Mouse (Mus musculus): ENCODE results near the gene Orc1. TPM values are rescaled to one million over a fixed set of nuclear protein-coding genes. Genes with fewer than 3 reads are reported as not detected.

Orc1 gene
- polyA plus RNA-seq, 1 experiment from 2014 or later = 18.4 TPM

- H3K9ac ChIP-seq (replicated peaks) = peak overlapping the region; percentile 88
- peak overlapping the region; percentile 80 for H3K4me2 ChIP-seq
- peak overlapping the region; percentile 93 for H3K27ac ChIP-seq
- H3K4me1 ChIP-seq (replicated peaks) = peaks cover 14% of the 10 kb centered on the region
- ATAC-seq (ENCODE audit: insufficient number of reproducible peaks, insufficient read depth, low FRiP score, low TSS enrichment, low read depth) = no peak
- H3K4me3 ChIP-seq (replicated peaks) = peak overlapping the region; percentile 81
- no peaks in the 10 kb centered on the region for H3K9me3 ChIP-seq
- peaks cover 35% of the 10 kb centered on the region for H3K36me3 ChIP-seq
- WGBS = 71% methylated on average over 4 of the region's 4 CpGs
- no peaks in the 10 kb centered on the region for H3K27me3 ChIP-seq
Measured at GRCm38 (mm10) chr4:108618586-108618985, 39.4 kb downstream of the Orc1 start.

DNA sequence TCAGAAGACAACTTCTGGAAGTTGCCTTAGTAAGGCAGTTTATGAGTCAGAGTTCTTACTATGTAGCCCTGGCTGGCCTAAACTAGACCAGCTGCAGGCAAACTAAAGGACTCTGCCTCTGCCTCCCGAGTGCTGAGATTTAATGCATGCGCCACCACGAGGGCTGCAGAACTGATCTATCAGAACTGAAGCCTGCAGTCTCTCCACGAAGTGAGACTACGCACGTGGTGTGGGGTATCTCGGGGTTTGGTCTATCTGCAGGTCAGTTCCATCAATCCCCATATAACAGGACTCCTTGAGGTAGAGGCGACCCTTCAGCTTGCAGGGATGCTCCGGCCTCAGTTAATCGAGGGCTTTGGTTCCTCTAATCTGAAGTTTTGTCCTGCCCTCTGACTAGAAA is 39.9 kb downstream of the Orc1 start:
- peak; percentile 56 for ATAC-seq (ENCODE audit: insufficient number of reproducible peaks, insufficient read depth, low FRiP score, low TSS enrichment, low read depth)
- Histone ChIP-seq H3K36me3 (peaks cover 37% of the 10 kb centered on the region), H3K9me3 (no peaks in the 10 kb centered on the region), H3K27me3 (no peaks in the 10 kb centered on the region), H3K4me3 (replicated peaks) (peak overlapping the region; percentile 81), H3K27ac (peak overlapping the region; percentile 93), H3K4me1 (replicated peaks) (peaks cover 14% of the 10 kb centered on the region), H3K4me2 (peak overlapping the region; percentile 80), H3K9ac (replicated peaks) (peak overlapping the region; percentile 88)
- WGBS = 1% methylated on average over 10 of the region's 10 CpGs

DNA sequence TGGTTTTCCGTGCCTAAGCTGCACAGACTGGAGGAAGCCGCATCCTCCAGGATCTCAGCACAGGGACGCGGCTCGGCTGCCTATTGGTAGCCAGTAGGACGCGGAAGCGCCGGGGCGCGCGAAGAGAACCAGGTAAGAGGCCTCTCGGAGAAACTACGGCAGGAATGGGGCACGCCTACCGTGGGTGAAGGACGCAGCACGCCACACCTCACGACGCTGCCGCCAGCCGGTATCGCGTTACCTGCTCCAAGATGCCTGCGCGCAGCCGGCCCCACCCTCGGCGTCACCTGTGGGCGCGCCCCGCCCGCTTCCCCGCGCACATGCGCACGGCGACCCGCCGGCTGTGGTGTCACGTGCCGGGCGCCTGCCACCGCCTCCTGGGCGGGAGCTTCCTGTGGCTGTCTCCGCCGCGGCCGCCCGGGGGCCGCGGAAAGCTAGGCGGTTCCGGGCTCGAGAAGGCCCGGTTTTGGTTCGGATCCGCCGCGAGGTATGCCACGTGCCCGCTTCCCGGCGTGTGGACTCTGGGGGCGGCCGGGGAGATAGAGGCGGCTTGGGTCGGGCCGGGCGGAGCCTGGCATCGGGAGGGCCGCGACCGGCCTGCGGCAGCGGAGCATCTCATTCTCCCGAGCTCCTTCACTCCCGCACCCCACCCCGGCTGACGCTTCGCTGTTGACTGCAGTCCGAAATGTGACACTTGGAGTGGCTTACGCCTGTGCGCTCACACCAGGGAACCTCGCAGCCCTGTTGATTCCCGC is 40.5 kb downstream of the Orc1 start, which contains the start of gene Cc2d1b:
TSS of gene Cc2d1b (plus strand) at position 354 of the 755 bp plus-strand sequence.
- peak within 1 kb of the TSS; percentile 81 for H3K4me3 ChIP-seq (replicated peaks)
- H3K4me2 ChIP-seq = peak within 1 kb of the TSS; percentile 80
- peak within 1 kb of the TSS; percentile 88 for H3K9ac ChIP-seq (replicated peaks)
- no peaks in the 10 kb centered on the region for H3K27me3 ChIP-seq
- peaks cover 14% of the 10 kb centered on the region for H3K4me1 ChIP-seq (replicated peaks)
- WGBS = under 1% methylated on average over 86 of the region's 86 CpGs
- H3K36me3 ChIP-seq = peaks cover 38% of the 10 kb centered on the region
- H3K27ac ChIP-seq = peak within 1 kb of the TSS; percentile 93
- no peaks in the 10 kb centered on the region for H3K9me3 ChIP-seq
- ATAC-seq (ENCODE audit: insufficient number of reproducible peaks, insufficient read depth, low FRiP score, low TSS enrichment, low read depth) = peak; percentile 92

GRCm38 (mm10) chr4:108620536-108620935 is 41.3 kb downstream of the Orc1 start:
- Histone ChIP-seq H3K27me3 (no peaks in the 10 kb centered on the region), H3K36me3 (peaks cover 39% of the 10 kb centered on the region), H3K9me3 (no peaks in the 10 kb centered on the region), H3K9ac (replicated peaks) (peak overlapping the region; percentile 88), H3K4me1 (replicated peaks) (peaks cover 14% of the 10 kb centered on the region), H3K27ac (peak overlapping the region; percentile 93), H3K4me3 (replicated peaks) (peak overlapping the region; percentile 81), H3K4me2 (peak overlapping the region; percentile 80)
- ATAC-seq (ENCODE audit: insufficient number of reproducible peaks, insufficient read depth, low FRiP score, low TSS enrichment, low read depth) = no peak
- WGBS = 23% methylated on average over 8 of the region's 8 CpGs

DNA sequence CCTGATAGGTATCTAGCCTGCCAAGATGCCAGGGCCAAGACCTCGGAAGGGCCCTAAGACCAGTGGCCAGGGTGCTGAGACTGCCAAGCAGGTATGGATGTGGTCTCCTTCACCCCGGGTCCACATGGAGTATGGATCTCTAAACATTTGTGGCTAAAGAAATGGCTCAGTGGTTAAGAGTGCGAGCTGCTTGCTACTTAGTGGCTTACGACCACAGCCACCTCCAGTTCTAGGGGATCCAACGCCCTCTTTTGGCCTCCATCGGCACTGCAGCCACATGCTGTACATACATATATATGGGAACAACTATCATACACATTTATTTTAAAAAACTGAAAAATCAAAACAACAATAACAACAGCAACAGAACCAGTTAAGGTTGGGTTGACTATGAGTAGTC is 42.3 kb downstream of the Orc1 start:
- Histone ChIP-seq H3K36me3 (peaks cover 39% of the 10 kb centered on the region), H3K4me2 (no peak overlapping the region), H3K4me3 (replicated peaks) (no peak overlapping the region), H3K9ac (replicated peaks) (no peak overlapping the region), H3K27ac (no peak overlapping the region), H3K4me1 (replicated peaks) (peaks cover 14% of the 10 kb centered on the region), H3K27me3 (no peaks in the 10 kb centered on the region), H3K9me3 (no peaks in the 10 kb centered on the region)
- ATAC-seq (ENCODE audit: insufficient number of reproducible peaks, insufficient read depth, low FRiP score, low TSS enrichment, low read depth) = no peak
- 92% methylated on average over 6 of the region's 6 CpGs for WGBS

- no peak for ATAC-seq (ENCODE audit: insufficient number of reproducible peaks, insufficient read depth, low FRiP score, low TSS enrichment, low read depth)
- no peaks in the 10 kb centered on the region for H3K27me3 ChIP-seq
- no peak overlapping the region for H3K9ac ChIP-seq (replicated peaks)
- no peak overlapping the region for H3K4me3 ChIP-seq (replicated peaks)
- H3K27ac ChIP-seq = no peak overlapping the region
- H3K4me2 ChIP-seq = no peak overlapping the region
- 93% methylated on average over 5 of the region's 5 CpGs for WGBS
- no peaks in the 10 kb centered on the region for H3K4me1 ChIP-seq (replicated peaks)
- H3K9me3 ChIP-seq = no peaks in the 10 kb centered on the region
- H3K36me3 ChIP-seq = peaks cover 87% of the 10 kb centered on the region
Measured at GRCm38 (mm10) chr4:108627066-108627465, 47.8 kb downstream of the Orc1 start.

- Histone ChIP-seq H3K9me3 (no peaks in the 10 kb centered on the region), H3K9ac (replicated peaks) (no peak overlapping the region), H3K27me3 (no peaks in the 10 kb centered on the region), H3K4me3 (replicated peaks) (no peak overlapping the region), H3K27ac (no peak overlapping the region), H3K4me1 (replicated peaks) (no peaks in the 10 kb centered on the region), H3K4me2 (no peak overlapping the region), H3K36me3 (peaks cover 97% of the 10 kb centered on the region)
- WGBS = 91% methylated on average over 7 of the region's 7 CpGs
- no peak for ATAC-seq (ENCODE audit: insufficient number of reproducible peaks, insufficient read depth, low FRiP score, low TSS enrichment, low read depth)
Measured at GRCm38 (mm10) chr4:108629363-108629880, 50.2 kb downstream of the Orc1 start.

GRCm38 (mm10) chr4:108630096-108630495 is 50.9 kb downstream of the Orc1 start:
- H3K36me3 ChIP-seq = peaks cover 97% of the 10 kb centered on the region
- no peaks in the 10 kb centered on the region for H3K9me3 ChIP-seq
- no peak overlapping the region for H3K27ac ChIP-seq
- ATAC-seq (ENCODE audit: insufficient number of reproducible peaks, insufficient read depth, low FRiP score, low TSS enrichment, low read depth) = no peak
- no peak overlapping the region for H3K9ac ChIP-seq (replicated peaks)
- WGBS = 95% methylated on average over 9 of the region's 9 CpGs
- H3K4me3 ChIP-seq (replicated peaks) = no peak overlapping the region
- no peaks in the 10 kb centered on the region for H3K4me1 ChIP-seq (replicated peaks)
- no peak overlapping the region for H3K4me2 ChIP-seq
- H3K27me3 ChIP-seq = no peaks in the 10 kb centered on the region

DNA sequence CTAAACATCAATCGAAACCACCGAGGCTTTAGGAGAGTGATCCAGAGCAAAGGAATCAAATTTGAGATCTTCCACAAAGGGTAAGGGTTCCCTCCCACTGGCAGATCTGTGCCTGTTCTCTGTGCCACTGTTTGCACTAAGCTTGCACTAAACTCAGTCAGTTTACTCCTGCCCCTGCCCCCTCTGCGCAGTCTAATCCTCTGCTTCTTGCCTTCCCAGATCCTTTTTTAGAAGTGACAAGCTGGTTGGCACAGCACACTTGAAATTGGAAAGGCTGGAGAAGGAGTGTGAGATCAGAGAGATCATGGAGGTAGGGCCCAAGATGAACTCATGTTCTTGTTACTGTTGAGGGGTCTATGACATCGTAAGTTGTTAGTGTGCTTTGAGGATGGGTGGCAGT is 52.4 kb downstream of the Orc1 start:
- Histone ChIP-seq H3K4me3 (replicated peaks) (no peak overlapping the region), H3K4me1 (replicated peaks) (no peaks in the 10 kb centered on the region), H3K36me3 (peaks cover 94% of the 10 kb centered on the region), H3K9me3 (no peaks in the 10 kb centered on the region), H3K27me3 (no peaks in the 10 kb centered on the region), H3K27ac (no peak overlapping the region), H3K9ac (replicated peaks) (no peak overlapping the region), H3K4me2 (no peak overlapping the region)
- no peak for ATAC-seq (ENCODE audit: insufficient number of reproducible peaks, insufficient read depth, low FRiP score, low TSS enrichment, low read depth)
- WGBS = 95% methylated on average over 4 of the region's 4 CpGs

DNA sequence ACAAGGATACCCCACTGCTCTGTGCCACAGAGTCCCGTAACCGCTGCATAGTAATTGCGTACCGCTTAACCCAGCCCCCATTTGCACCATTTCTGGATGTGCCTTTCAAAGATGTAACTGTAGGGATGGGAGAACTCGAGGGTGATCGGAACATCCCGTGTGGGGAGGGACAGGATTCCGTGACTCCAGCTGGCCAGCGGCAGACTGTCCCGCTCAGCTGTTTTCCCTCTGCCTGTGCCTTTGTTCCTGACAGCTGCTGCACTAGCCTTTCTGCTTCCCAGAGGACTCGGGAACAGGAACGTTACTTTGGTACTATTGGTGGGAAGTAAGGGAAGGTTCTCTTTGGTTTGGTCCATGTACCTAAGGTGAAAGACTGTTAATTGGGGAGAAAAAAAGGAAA is 54.5 kb downstream of the Orc1 start:
- Histone ChIP-seq H3K9ac (replicated peaks) (no peak overlapping the region), H3K27ac (no peak overlapping the region), H3K4me2 (no peak overlapping the region), H3K36me3 (peaks cover 87% of the 10 kb centered on the region), H3K4me1 (replicated peaks) (no peaks in the 10 kb centered on the region), H3K9me3 (no peaks in the 10 kb centered on the region), H3K4me3 (replicated peaks) (no peak overlapping the region), H3K27me3 (no peaks in the 10 kb centered on the region)
- 88% methylated on average over 12 of the region's 12 CpGs for WGBS
- ATAC-seq (ENCODE audit: insufficient number of reproducible peaks, insufficient read depth, low FRiP score, low TSS enrichment, low read depth) = no peak

GRCm38 (mm10) chr4:108634696-108635095 is 55.5 kb downstream of the Orc1 start:
- Histone ChIP-seq H3K27me3 (no peaks in the 10 kb centered on the region), H3K27ac (0 out of 2 replicates have a peak overlapping the region, but pooled peaks have one; percentile 4), H3K9me3 (no peaks in the 10 kb centered on the region), H3K4me1 (replicated peaks) (no peaks in the 10 kb centered on the region), H3K4me2 (no peak overlapping the region), H3K4me3 (replicated peaks) (no peak overlapping the region), H3K36me3 (peaks cover 87% of the 10 kb centered on the region), H3K9ac (replicated peaks) (no peak overlapping the region)
- ATAC-seq (ENCODE audit: insufficient number of reproducible peaks, insufficient read depth, low FRiP score, low TSS enrichment, low read depth) = no peak
- whole genome bisulfite sequencing = 89% methylated on average over 4 of the region's 4 CpGs

- Histone ChIP-seq H3K36me3 (peaks cover 84% of the 10 kb centered on the region), H3K27ac (no peak overlapping the region)
Measured at GRCm38 (mm10) chr4:108635101-108635500, 55.9 kb downstream of the Orc1 start.

More at GRCm38 (mm10) chr4:108635101-108635500, 55.9 kb downstream of the Orc1 start:
- Histone ChIP-seq H3K9me3 (no peaks in the 10 kb centered on the region), H3K4me1 (replicated peaks) (no peaks in the 10 kb centered on the region), H3K9ac (replicated peaks) (no peak overlapping the region), H3K27me3 (no peaks in the 10 kb centered on the region), H3K4me2 (no peak overlapping the region), H3K4me3 (replicated peaks) (no peak overlapping the region)
- no peak for ATAC-seq (ENCODE audit: insufficient number of reproducible peaks, insufficient read depth, low FRiP score, low TSS enrichment, low read depth)
